Mouse (Mus musculus) forebrain, postnatal 0 days (tissue): ENCODE results near the gene Txlna. TPM values are rescaled to one million over a fixed set of nuclear protein-coding genes. Genes with fewer than 3 reads are reported as not detected.

Source experiments
- ATAC-seq: fragments of 200-750 bp; cut with Nextera tagmentation; 2 replicates; pipeline ENCODE4 v1.8.0; 2017; ENCODE audit warnings: mild to moderate bottlenecking, moderate library complexity
- DNase-seq: peaks from one replicate; pipeline ENCODE4 v3.0.0-alpha.2; 2015
- H3K27ac ChIP-seq: fragments of 300-500 bp; sonication (generic); 2 replicates; pipeline ENCODE4 v1.5.1; 2014; ENCODE audit warnings: low read depth, mild to moderate bottlenecking, antibody characterized with exemption, low read length, moderate library complexity, mixed read lengths
- H3K27me3 ChIP-seq: fragments of 300-500 bp; sonication (generic); 2 replicates; pipeline ENCODE4 v1.6.1; 2014; ENCODE audit warnings: mild to moderate bottlenecking, low read length, mixed read lengths; ENCODE audit not compliant: insufficient read depth
- H3K36me3 ChIP-seq: fragments of 300-500 bp; sonication (generic); 2 replicates; pipeline ENCODE4 v1.6.1; 2014; ENCODE audit warnings: mild to moderate bottlenecking, moderate library complexity; ENCODE audit not compliant: insufficient read depth
- H3K4me1 ChIP-seq: fragments of 300-500 bp; sonication (generic); 2 replicates; pipeline ENCODE4 v1.6.1; 2014; ENCODE audit warnings: antibody characterized with exemption; ENCODE audit not compliant: insufficient read depth
- H3K4me2 ChIP-seq: fragments of 300-500 bp; sonication (generic); 2 replicates; pipeline ENCODE4 v1.6.1; 2014; ENCODE audit warnings: low read depth, mild to moderate bottlenecking, moderate library complexity
- H3K4me3 ChIP-seq: fragments of 300-500 bp; sonication (generic); 2 replicates; pipeline ENCODE4 v1.5.1; 2014; ENCODE audit warnings: low read depth, low read length, mixed read lengths
- H3K9ac ChIP-seq: fragments of 300-500 bp; sonication (generic); 2 replicates; pipeline ENCODE4 v1.6.1; 2014; ENCODE audit warnings: mild to moderate bottlenecking
- H3K9me3 ChIP-seq: fragments of 300-500 bp; sonication (generic); 2 replicates; pipeline ENCODE4 v1.6.1; 2016; ENCODE audit warnings: low read length
- CTCF ChIP-seq: sonication (generic); IDR thresholded peaks from 2 replicates; pipeline ENCODE4 v1.5.1; 2016; ENCODE audit warnings: antibody characterized with exemption, control low read depth, low read depth
- WGBS: fragments of 180-500 bp; shearing (Covaris S2); extraction: QIAGEN DNeasy Blood & Tissue Kit; methylation state at CpG from one replicate; pipeline ENCODE4 v1.1.7; 2014; 5-methylcytosine and 5-hydroxymethylcytosine counted together
- polyA plus RNA-seq: library from polyadenylated mRNA; unstranded; fragments of >200 nt; fragmentation: Nextera tagmentation; extraction: Ambion mirVana; gene quantifications from 2 replicates; pipeline ENCODE4 v1.2.1, GENCODE M21; 2015
- total RNA-seq: library from RNA; depleted of rRNA; stranded (reverse); fragments of >200 nt; gene quantifications from 2 replicates; pipeline ENCODE4 v1.2.3, GENCODE M21; 2014

Gene Txlna
- total and polyA plus RNA-seq, 2 experiments from 2014 or later: 28.4 to 45.0 TPM

GRCm38 (mm10) chr4:129625496-129625895 lies 15.4 kb downstream of the Txlna start:
- Histone ChIP-seq H3K9ac (peak overlapping the region; percentile 93), H3K4me3 (no peak overlapping the region)
- no peak for TF ChIP-seq CTCF

GRCm38 (mm10) chr4:129625029-129625370 lies 15.9 kb downstream of the Txlna start:
- Histone ChIP-seq H3K27ac (peak overlapping the region; percentile 98), H3K9me3 (no peaks in the 10 kb centered on the region), H3K9ac (peak overlapping the region; percentile 93), H3K27me3 (no peaks in the 10 kb centered on the region), H3K4me3 (peak overlapping the region; percentile 66), H3K4me1 (peaks cover 21% of the 10 kb centered on the region), H3K36me3 (peaks cover 41% of the 10 kb centered on the region), H3K4me2 (peak overlapping the region; percentile 88)
- ATAC-seq: peak; percentile 7
- 0% methylated on average over 6 of the region's 6 CpGs for WGBS
- no peak for TF ChIP-seq CTCF
- DNase-seq: peak; percentile 80

More at GRCm38 (mm10) chr4:129625496-129625895, 15.4 kb downstream of the Txlna start:
- H3K9me3 ChIP-seq: no peaks in the 10 kb centered on the region
- H3K27ac ChIP-seq: peak overlapping the region; percentile 98
- no peaks in the 10 kb centered on the region for H3K27me3 ChIP-seq
- peak overlapping the region; percentile 88 for H3K4me2 ChIP-seq
- DNase-seq (no peak), ATAC-seq (no peak)
- H3K36me3 ChIP-seq: peaks cover 46% of the 10 kb centered on the region
- H3K4me1 ChIP-seq: peaks cover 21% of the 10 kb centered on the region
- 42% methylated on average over 4 of the region's 4 CpGs for WGBS

- Histone ChIP-seq H3K4me2 (peak overlapping the region; percentile 88), H3K9me3 (no peaks in the 10 kb centered on the region), H3K27ac (peak overlapping the region; percentile 98), H3K4me1 (peaks cover 21% of the 10 kb centered on the region), H3K9ac (peak overlapping the region; percentile 93), H3K4me3 (peak overlapping the region; percentile 66), H3K27me3 (no peaks in the 10 kb centered on the region), H3K36me3 (peaks cover 37% of the 10 kb centered on the region)
- 0% methylated on average over 18 of the region's 18 CpGs for WGBS
- DNase-seq (peak; percentile 96), ATAC-seq (peak; percentile 98)
- no peak for TF ChIP-seq CTCF
These were observed 16.4 kb downstream of the Txlna start for GRCm38 (mm10) chr4:129624281-129625028.

- Histone ChIP-seq H3K36me3 (peaks cover 30% of the 10 kb centered on the region), H3K9ac (peak within 1 kb of the TSS; percentile 93), H3K27me3 (no peaks in the 10 kb centered on the region), H3K27ac (peak within 1 kb of the TSS; percentile 98), H3K4me1 (peaks cover 21% of the 10 kb centered on the region), H3K4me3 (peak within 1 kb of the TSS; percentile 66), H3K9me3 (no peaks in the 10 kb centered on the region), H3K4me2 (peak within 1 kb of the TSS; percentile 88)
- peak; percentile 52 for ATAC-seq
- peak; percentile 86 for DNase-seq
- WGBS: 2% methylated on average over 10 of the region's 10 CpGs
- TF ChIP-seq CTCF: no peak
These were observed 17.2 kb downstream of the Txlna start, which contains the start of gene Ccdc28b for GRCm38 (mm10) chr4:129623681-129624091. Gene Ccdc28b (minus strand): TSS chr4:129623947.

- no peak for TF ChIP-seq CTCF
- peaks cover 22% of the 10 kb centered on the region for H3K36me3 ChIP-seq
- peak overlapping the region; percentile 66 for H3K4me3 ChIP-seq
- peak overlapping the region; percentile 93 for H3K9ac ChIP-seq
- H3K4me2 ChIP-seq: peak overlapping the region; percentile 88
- peak overlapping the region; percentile 98 for H3K27ac ChIP-seq
- ATAC-seq (no peak), DNase-seq (peak; percentile 20)
- 16% methylated on average over 8 of the region's 8 CpGs for WGBS
- no peaks in the 10 kb centered on the region for H3K9me3 ChIP-seq
- H3K27me3 ChIP-seq: no peaks in the 10 kb centered on the region
- peaks cover 28% of the 10 kb centered on the region for H3K4me1 ChIP-seq
These were observed 17.9 kb downstream of the Txlna start for GRCm38 (mm10) chr4:129622803-129623535.

GRCm38 (mm10) chr4:129622120-129622802 lies 18.6 kb downstream of the Txlna start:
- Histone ChIP-seq H3K36me3 (peaks cover 15% of the 10 kb centered on the region), H3K4me1 (peaks cover 30% of the 10 kb centered on the region), H3K4me2 (peak overlapping the region; percentile 88), H3K27ac (peak overlapping the region; percentile 98; the same call in 1 of the 2 replicates), H3K9me3 (no peaks in the 10 kb centered on the region), H3K9ac (peak overlapping the region; percentile 93), H3K4me3 (peak overlapping the region; percentile 66; the same call in 1 of the 2 replicates), H3K27me3 (no peaks in the 10 kb centered on the region)
- no peak for DNase-seq
- TF ChIP-seq CTCF: no peak
- no peak for ATAC-seq
- 72% methylated on average over 11 of the region's 11 CpGs for WGBS
